24 mouse cellular contexts compared by ENCODE assay signal in genomic region chr9:60026795-60027194, GRCm38 (mm10).
DNase-seq lines count a peak whose midpoint lies in the region; ATAC-seq and TF ChIP-seq lines count a peak whose summit lies in the region.
"Had no signal": no experiment of that assay in that cellular context is flagged by ENCODE, and none has a peak within 500 bp of the region (broad histone marks: within the 10 kb centered on the region; RNA-seq: fewer than 3 reads in every experiment).

No protein-coding gene starts in this region.

- no peak for TF ChIP-seq EP300 in heart, adult 2 months (IDR thresholded peaks at IDR 0.05; ENCODE audit: insufficient read depth, low read depth, low read length)
- TF ChIP-seq EP300 in liver, embryonic 14.5 days (IDR thresholded peaks at IDR 0.05; ENCODE audit: low read depth): no peak

- no peaks in the 10 kb centered on the region for H3K9me3 ChIP-seq in liver, embryonic 14.5 days (ENCODE audit: control insufficient read depth, low read length)
- H3K9me3 ChIP-seq: embryonic facial prominence, embryonic 10.5 days; forebrain, embryonic 10.5 days; kidney, embryonic 15.5 days; limb, embryonic 15.5 days; stomach, embryonic 15.5 days had no signal

- H3K27ac ChIP-seq in heart, adult 2 months: no peak overlapping the region
- H3K27ac ChIP-seq in liver, embryonic 14.5 days: no peak overlapping the region
- H3K27ac ChIP-seq in embryonic fibroblast, embryonic 13.5 days (ENCODE audit: insufficient read depth, low read length): no peak overlapping the region
- H3K27ac ChIP-seq: embryonic facial prominence, embryonic 10.5 days; forebrain, embryonic 10.5 days; hindbrain, postnatal 0 days; kidney, embryonic 15.5 days; limb, embryonic 15.5 days; stomach, embryonic 15.5 days had no signal

- intact Hi-C loops in heart, adult 2 months (cut with DNase I): no loop called here

- WGBS in heart, adult 2 months: 71% methylated on average over 2 of the region's 2 CpGs
- 26% methylated on average over 2 of the region's 2 CpGs for WGBS in liver, embryonic 14.5 days (ENCODE audit: insufficient replicate concordance)

- H3K9ac ChIP-seq in heart, adult 2 months (ENCODE audit: low read depth, low read length): no peak overlapping the region
- H3K9ac ChIP-seq in liver, embryonic 14.5 days (replicated peaks): no peak overlapping the region
- H3K9ac ChIP-seq: kidney, embryonic 15.5 days; limb, embryonic 15.5 days; stomach, embryonic 15.5 days had no signal

- DNase-seq in heart, adult 2 months: no peak
- DNase-seq in heart, adult 11 months: no peak
- no peak for DNase-seq in liver, embryonic 14.5 days (ENCODE audit: low read depth in 3 of 3, low spot score in 3 of 3)
- no peak for DNase-seq in liver
- DNase-seq in 3T3-L1 (ENCODE audit: low read depth, low spot score): peak; percentile 12
- no peak for DNase-seq in embryo, embryonic 11 days
- DNase-seq: adrenal gland, postnatal 10 days; B cell, adult 2 months; cerebellum, adult 2 months; cerebellum, postnatal 36 days; gastrocnemius, postnatal 25 days; heart, postnatal 4 days; kidney, adult 11 months; left cerebral cortex, postnatal 4 days; lung, postnatal 14 days; thymus, adult 18-20 months; thymus, postnatal 36 days had no signal

- 0 out of 2 replicates have a peak, but pooled peaks have one; percentile 3 for TF ChIP-seq CTCF in heart, adult 2 months (IDR thresholded peaks at IDR 0.05)
- TF ChIP-seq CTCF in liver, embryonic 14.5 days (IDR thresholded peaks at IDR 0.05; ENCODE audit: low read depth): peak; percentile 26; the same call in 1 of the 2 replicates
- TF ChIP-seq CTCF in embryonic fibroblast, embryonic 13.5 days (IDR thresholded peaks at IDR 0.05; ENCODE audit: borderline replicate concordance, insufficient read depth, low read length): 0 out of 2 replicates have a peak, but pooled peaks have one; percentile 12

- no peak for TF ChIP-seq POLR2A in heart, adult 2 months (IDR thresholded peaks at IDR 0.05; ENCODE audit: insufficient read depth, low read depth, low read length)
- TF ChIP-seq POLR2A in embryonic fibroblast, embryonic 13.5 days (IDR thresholded peaks at IDR 0.05; ENCODE audit: low read depth, low read length): no peak

- no peaks in the 10 kb centered on the region for H3K4me1 ChIP-seq in heart, adult 2 months (ENCODE audit: control insufficient read depth, insufficient read depth, low read length)
- H3K4me1 ChIP-seq in liver, embryonic 14.5 days (replicated peaks; ENCODE audit: control insufficient read depth in 2 of 2, insufficient read depth in 2 of 2, low read length in 1 of 2): peaks cover 0 to 20% of the 10 kb centered on the region in 2 experiments; a peak in 2 of 4 replicates
- H3K4me1 ChIP-seq in embryonic fibroblast, embryonic 13.5 days (ENCODE audit: control insufficient read depth, insufficient read depth, low read length): no peaks in the 10 kb centered on the region; the same call in 1 of the 2 replicates

- no peaks in the 10 kb centered on the region for H3K36me3 ChIP-seq in heart, adult 2 months (ENCODE audit: control insufficient read depth, insufficient read depth, low read length)
- H3K36me3 ChIP-seq in liver, embryonic 14.5 days (replicated peaks; ENCODE audit: control insufficient read depth, insufficient read depth, low read depth): no peaks in the 10 kb centered on the region
- H3K36me3 ChIP-seq: embryonic facial prominence, embryonic 10.5 days; forebrain, embryonic 10.5 days; kidney, embryonic 15.5 days; limb, embryonic 15.5 days; stomach, embryonic 15.5 days had no signal

- no peak overlapping the region for H3K4me3 ChIP-seq in heart, adult 2 months
- no peak overlapping the region for H3K4me3 ChIP-seq in liver, embryonic 14.5 days (ENCODE audit: insufficient read depth in 1 of 2, low read depth in 2 of 2, low read length in 2 of 2)
- no peak overlapping the region for H3K4me3 ChIP-seq in embryonic fibroblast, embryonic 13.5 days (ENCODE audit: insufficient read depth, low read length)
- H3K4me3 ChIP-seq: embryonic facial prominence, embryonic 10.5 days; forebrain, embryonic 10.5 days; kidney, embryonic 15.5 days; limb, embryonic 15.5 days; stomach, embryonic 15.5 days had no signal

- no peak for ATAC-seq in liver, embryonic 14.5 days (ENCODE audit: insufficient read depth)
- ATAC-seq: hindbrain, postnatal 0 days had no signal

- H3K79me2 ChIP-seq in heart, adult 2 months (replicated peaks; ENCODE audit: control insufficient read depth, insufficient read depth, low read length): no peaks in the 10 kb centered on the region

- H3K4me2 ChIP-seq in liver, embryonic 14.5 days (ENCODE audit: low read depth): no peak overlapping the region
- H3K4me2 ChIP-seq: kidney, embryonic 15.5 days; limb, embryonic 15.5 days; stomach, embryonic 15.5 days had no signal

- no peaks in the 10 kb centered on the region for H3K27me3 ChIP-seq in heart, adult 2 months (ENCODE audit: control insufficient read depth, insufficient read depth, low read length)
- H3K27me3 ChIP-seq in liver, embryonic 14.5 days (ENCODE audit: control insufficient read depth, insufficient read depth, low read length): no peaks in the 10 kb centered on the region
- H3K27me3 ChIP-seq: kidney, embryonic 15.5 days; limb, embryonic 15.5 days; stomach, embryonic 15.5 days had no signal
